Mouse (Mus musculus): ENCODE results near the gene Camta1.
A peak's percentile ranks its signal among the peaks of the same experiment; 100 is the strongest.

The Camta1 gene

GRCm38 (mm10) chr4:151511092-151511491 is 350.6 kb downstream of the Camta1 start:
- no peak for DNase-seq

GRCm38 (mm10) chr4:151510417-151510816 is 351.3 kb downstream of the Camta1 start:
- no peak for DNase-seq

DNA sequence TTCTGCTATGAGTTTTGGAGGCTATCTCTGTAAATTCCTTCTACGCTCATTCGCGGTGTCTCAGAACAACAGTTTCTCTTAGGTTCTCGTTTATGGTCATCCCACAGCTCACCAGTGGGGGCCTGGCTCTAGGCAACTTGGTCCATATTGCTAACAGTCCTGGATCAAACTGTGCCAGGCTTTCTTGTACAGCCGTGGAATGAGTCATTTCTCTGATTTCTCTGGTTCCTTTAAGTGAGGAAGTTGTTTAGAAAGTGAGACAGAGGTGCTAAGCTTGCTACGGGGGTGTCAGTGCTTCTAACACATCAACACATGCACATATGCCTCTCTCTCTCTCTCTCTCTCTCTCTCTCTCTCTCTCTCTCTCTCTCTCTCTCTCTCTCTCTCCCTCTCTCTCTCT is 355.0 kb downstream of the Camta1 start:
- DNase-seq: no peak

DNA sequence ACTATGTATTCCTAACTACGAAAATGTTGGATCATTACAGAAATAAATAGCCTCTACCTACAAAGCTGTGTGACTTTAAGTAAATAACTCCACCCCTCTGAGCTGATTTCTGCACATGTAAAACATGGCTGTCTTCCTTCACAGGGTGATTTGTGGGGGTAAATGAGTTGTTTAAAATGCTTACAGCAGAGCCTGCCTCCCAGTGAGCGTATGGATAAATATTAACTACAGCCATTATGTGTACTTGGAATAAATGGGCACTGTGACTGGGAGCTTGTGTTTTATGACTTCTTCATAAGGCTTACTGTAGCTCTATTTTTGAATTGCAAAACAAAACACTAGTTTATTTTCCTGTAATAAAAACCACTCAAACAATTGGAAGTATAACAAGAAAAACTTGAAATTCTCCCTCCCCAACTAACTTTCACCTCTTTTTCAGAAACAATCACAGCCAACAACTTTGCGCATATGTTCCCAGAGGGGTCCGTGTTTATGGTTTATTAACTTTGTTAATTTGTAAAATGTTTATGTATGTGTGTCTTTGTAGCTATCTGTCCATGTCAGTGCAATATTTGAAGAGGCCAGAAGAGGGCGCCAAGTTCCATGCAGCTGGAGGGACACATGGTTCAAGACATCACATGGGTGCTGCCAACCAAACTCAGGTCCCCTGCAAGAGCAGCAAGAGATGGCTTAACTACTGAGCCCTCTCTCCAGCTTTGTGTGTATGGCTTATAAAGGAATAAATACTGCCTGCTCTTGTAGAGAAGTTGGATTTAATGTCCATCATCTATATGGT is 363.0 kb downstream of the Camta1 start:
- no peak for DNase-seq

DNA sequence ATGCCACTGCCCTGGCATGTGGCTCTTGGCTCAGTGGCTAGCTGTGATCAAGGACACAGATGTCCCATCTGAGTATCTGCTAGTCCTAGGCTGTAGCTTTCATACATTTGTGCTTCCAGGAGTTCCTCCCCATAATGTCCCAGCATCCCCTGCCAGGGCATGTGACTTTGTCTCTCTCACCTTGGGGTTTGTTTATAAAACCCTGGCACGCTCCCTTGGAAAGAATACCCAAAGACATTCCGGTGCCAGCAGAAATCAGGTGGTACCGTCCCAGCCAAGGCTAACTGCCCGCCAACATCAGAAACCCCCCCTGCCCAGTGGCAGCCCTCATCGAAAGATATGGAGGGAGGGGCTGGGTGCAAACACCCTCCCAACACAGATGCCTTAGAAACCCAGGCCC is 365.1 kb downstream of the Camta1 start:
- no peak for DNase-seq

- DNase-seq: no peak
These were observed 366.3 kb downstream of the Camta1 start for GRCm38 (mm10) chr4:151495276-151495882.

DNA sequence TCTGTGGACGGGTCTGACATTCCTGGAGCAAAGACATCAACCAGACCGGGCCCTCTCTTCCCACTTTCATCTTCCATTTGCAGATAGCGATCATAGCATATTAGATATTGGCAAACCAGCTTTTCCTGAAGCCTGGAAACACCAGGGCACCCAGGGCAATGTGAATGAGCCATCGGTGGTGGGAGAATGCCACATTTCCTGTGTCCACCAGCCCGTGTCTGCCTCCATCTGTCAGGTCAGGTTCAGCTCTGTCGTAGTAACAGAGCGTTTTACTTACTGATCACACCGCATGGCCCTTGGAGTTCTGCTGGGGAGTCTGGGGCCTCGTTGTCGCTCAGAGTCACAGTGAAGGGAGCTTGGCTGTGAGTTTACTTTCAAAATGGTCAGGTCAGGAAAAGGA is 368.9 kb downstream of the Camta1 start:
- no peak for DNase-seq

DNA sequence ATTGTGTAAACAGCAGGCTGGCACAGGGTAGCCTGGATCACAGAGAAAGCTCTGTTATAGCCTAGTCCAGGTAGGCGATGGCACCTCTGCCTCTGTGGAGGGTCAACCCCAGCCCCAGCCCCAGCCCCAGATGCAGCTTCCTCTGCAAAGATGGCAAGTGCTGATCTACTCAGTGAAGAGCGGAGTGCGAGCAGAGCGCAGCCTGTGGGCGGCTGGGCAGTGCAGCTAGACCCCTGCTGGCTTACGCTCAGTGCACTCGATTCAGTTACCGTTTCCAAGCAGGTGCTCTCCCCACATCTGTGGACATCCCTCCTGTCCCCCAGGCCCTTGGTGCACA is 377.7 kb downstream of the Camta1 start:
- DNase-seq: no peak

DNA sequence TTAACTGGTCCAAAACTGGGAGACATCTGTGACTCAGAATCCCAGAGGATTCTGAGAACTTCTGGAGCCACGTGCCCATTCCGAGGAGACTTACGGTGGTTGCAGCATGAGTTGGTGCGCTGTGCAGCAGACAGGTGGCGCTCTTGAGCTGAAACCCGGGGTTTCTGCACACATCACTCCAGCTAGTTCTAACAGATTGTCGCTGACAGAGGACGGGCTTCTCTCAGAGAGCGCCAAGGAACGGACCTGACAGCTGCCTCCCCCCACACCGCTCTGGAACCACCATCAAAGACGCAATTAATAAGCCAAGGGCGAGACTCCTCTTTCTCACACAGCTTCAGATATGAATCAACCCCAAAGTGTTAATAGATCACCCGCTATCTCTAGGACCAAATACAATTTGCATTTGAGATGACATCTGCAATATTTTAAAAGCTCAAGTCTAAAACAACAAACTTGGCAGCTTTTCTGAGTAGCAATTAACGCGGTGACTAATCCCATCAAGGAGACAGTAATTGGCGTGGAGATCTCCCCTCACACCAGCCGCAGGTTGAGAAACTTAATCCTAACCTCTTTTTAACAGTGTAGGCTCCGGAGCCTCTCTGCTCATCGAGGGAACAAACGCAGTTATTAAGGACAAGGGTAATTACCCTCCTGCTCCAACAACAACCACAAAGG is 378.2 kb downstream of the Camta1 start:
- DNase-seq: peak; percentile 52

DNA sequence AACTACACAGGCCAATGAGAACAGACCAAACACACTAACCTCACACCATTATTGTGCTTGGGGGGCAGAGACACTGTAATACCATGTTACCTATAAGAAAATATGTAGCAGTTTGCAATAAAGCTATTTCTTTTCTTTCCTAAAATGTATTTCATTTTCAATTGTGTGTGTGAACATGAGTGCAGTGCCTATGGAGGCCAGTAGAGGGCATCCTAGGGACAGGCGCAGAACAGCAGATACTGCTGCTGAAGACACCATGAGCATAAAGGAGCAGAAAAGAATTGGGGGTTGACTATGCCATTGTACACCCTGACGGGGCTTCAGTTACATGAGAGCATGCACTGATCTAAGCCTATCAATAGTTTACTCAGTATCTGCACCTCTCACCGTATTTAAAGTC is 380.7 kb downstream of the Camta1 start:
- DNase-seq: no peak

- no peak for DNase-seq
These were observed 383.7 kb downstream of the Camta1 start for GRCm38 (mm10) chr4:151477950-151478349.

GRCm38 (mm10) chr4:151474895-151475470 is 386.7 kb downstream of the Camta1 start:
- DNase-seq: no peak

DNA sequence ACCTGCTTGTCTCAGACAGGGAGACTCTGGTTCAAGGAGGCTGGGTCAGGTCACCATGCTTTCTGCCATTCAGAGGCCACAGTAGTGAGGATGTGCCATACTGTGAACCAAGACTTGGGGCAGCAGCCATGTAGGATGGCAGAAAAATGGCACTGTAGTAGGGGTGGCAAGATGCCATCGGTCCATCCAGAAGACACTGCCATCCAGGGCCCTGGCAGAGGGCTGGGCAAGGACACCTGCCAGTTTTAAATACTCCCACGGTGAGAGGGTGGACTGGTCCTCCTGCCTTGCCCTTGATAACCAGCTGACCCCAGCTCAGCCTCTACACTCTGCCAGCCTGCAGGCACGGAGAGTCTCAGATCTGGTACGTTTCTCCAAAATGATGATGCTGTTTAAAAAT is 389.8 kb downstream of the Camta1 start:
- DNase-seq: no peak

- DNase-seq: no peak
These were observed 393.3 kb downstream of the Camta1 start for GRCm38 (mm10) chr4:151468381-151468780.

DNA sequence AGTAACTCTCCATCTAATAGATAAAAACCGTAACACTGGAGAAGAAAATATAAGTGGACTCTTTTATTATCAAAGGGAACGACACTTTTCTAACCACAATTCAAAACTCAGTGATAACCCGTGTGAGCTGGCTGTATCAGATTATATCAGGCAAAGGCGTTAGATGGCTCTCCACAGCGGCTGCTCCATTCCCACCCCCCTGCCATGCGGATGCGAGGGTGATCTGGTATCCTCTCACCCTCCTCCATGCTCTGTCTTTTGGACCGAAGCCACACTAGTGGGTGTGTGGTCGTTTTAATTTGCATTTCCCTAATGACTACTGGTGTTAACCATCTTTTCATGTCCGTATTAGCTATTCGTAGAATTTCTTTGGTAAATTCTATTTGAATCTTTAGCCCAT is 403.0 kb downstream of the Camta1 start:
- no peak for DNase-seq

DNA sequence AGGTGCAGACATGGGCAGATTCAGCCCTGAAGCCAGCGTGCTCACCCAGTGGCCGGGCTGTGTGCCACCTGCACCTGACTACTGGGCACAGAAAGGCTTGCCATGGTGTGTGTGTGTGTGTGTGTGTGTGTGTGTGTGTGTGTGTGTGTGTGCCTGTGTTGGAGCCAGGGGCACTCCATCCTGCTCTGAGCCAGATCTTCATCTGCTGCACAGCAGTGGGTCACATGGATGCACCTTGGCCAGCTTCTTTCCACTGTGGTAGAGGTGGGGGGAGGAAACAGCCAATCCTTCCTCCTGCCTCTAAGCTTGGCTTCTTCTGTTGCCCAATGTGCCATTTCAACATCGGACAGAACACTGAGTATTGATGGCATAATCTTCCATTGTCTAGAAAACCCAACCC is 407.1 kb downstream of the Camta1 start:
- DNase-seq: no peak

DNA sequence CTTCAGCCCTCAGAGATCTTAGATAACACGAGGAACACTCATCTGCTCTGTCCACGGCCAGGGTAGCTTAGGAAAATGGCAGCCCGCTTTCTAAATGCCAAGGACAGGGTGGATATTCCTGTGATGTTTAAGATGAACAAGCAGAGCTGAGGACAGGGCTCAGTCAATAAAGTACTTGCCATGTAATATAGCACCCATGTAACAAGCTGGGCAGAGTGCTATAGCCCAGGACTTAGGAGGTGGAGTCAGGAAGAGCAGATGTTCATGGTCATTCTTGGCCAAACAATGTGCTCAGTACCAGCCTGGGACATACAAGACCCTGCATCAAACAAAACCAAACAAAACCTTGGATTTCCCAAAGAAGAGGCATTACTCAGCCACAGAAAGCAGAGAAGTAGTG is 407.6 kb downstream of the Camta1 start:
- no peak for DNase-seq

DNA sequence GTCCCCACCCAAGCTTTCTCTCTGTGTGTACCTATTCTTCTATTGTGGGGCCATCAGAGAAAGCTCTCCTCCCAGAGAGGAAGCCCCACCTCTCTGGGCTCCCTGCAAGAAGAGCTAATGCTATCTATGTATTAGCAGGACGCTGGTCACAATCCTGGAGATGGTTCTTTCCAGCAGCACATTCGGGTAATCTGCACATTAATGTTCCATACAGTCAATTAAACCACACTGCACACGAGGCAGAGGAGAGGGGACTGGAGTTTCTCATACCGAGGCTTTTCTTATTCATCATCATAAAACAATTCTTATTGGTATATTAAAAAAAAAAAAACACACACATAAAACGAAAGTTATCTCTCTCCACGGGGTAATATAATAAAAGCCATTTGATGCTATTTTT is 409.8 kb downstream of the Camta1 start:
- DNase-seq: no peak

- no peak for DNase-seq
These were observed 411.7 kb downstream of the Camta1 start for GRCm38 (mm10) chr4:151449981-151450380.

DNA sequence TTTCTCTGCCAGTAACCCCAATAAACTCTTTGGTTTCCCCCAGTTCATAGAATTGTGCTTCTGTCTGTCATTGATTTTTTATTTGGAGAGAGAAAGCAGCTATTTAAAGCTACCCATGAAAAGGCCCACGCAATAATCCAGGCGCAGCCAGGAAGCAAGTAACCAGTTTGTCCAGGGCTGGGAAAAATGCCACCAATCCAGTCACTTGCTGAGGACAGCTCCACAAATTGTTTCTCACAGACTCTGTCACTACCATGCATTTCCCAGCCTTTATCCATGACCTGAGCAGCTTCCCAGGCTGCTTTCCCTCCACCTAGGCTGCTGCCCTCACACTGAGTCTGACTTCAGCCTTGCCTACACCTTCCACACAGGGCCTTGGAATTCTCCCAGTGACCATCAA is 413.3 kb downstream of the Camta1 start:
- peak; percentile 46 for DNase-seq

DNA sequence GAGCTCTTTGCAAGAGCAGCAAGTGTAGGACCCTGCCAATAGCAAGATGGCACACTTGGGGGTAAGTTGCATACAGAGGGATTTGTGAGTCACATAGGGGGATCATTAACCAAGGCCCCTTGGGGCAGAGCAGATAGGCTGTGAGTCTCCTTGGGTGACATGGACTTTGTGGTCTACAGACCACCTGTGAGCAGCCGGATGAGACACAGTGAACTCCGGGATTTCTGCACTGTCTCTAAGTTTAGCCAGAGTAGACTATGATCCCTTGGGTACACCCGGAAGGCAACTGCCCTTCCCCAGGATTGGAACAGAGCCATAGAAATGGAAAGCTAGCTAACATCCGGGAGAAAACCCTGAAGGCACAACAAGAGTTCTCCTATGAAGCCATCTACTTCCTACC is 417.0 kb downstream of the Camta1 start:
- no peak for DNase-seq

DNA sequence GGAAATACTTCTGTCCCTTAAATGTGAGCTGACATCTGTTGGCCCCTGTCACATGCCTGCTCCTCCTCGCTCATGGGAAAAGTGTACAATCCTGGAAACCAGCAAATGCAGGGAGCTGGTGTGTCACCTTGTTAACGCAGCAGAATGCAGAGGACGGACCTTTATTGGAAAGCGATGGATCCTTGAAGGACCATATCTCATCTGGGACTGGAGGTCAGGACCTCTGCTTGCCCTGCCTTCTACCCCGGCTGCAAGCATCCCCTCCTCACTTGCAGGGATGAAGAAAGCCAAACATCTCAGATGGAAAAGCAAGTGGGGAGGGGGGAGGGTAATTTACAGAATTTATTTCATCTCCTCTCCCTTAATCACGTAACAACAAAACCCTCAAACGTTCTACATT is 423.1 kb downstream of the Camta1 start:
- DNase-seq: no peak

GRCm38 (mm10) chr4:151437859-151438258 is 423.8 kb downstream of the Camta1 start:
- DNase-seq: no peak

DNA sequence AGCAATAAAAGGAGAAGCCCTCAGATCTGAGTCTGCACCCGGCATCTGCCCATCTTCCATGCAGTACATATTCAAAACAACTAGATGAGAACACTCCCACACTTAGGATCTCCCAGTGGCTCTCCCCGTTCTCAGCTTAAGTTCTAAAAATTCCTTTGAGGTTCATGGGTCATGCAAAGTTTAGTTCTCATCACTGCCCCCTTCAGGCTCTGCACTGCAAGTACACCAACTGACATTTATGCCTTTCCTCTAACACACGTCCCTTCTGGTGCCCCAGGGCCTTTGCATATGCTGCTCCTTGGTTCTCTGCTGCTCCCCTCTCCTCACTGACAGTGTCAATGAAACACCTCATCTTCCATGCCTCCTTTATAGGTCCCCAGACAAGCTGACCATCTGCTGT is 436.5 kb downstream of the Camta1 start:
- no peak for DNase-seq

Data from layer of hippocampus, adult 9-11 months (tissue).